Mouse (Mus musculus) effector memory CD4-positive, alpha-beta T cell, adult 7 months (primary cell): ENCODE measurements around the gene Stt3a. TPM values are rescaled to one million over a fixed set of nuclear protein-coding genes. Genes with fewer than 3 reads are reported as not detected.

Experiments used
- polyA plus RNA-seq: library from polyadenylated mRNA; unstranded; fragments of 100-300 nt; shearing (Covaris generic); gene quantifications from one replicate; pipeline ENCODE4 v1.2.1, GENCODE M21; 2017

The Stt3a gene
- 182 TPM for polyA plus RNA-seq

DNA sequence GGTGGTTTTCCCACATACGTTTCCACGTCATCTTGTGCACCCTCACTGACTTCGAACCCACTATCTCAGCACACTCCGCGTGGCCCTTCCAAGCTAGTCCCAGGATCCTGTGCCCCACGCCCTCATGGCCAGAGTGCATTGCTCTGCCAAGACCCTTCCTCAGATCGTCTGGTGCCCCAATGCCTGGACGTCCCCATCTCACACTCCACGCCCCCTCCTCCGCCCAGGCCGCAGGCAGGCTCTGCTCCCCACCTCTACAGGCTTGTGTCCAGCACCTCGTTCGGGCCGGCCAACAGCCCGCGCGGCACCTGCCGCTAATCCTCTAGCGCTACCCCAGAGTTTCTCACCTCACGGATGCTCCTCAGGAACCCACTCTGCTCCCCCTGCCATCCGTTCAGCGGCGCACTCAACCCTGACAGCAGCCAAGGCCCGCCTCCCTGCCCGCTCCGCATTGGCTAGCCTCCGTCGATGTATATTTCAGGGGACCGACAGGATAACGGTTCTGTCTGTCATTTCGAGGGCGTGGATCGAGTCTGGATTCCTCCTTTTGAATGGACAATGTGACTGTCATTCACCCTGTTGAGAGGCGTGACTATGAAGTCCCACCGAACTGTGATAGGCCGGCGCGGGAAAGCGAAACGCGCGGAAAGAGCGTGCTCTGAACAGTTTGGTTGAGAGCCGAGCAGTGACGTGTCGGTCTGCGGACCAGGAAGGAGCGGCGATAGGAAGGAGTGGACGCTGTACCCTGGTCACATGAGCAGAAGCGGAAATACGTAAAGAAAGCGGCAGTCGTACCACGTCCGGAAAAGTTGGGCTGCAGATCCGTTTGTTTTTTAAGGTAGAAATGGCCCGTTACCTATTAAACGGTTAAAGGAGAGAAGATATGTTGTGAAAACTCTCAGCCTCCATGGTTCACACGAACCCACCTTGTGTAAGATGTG lies at the start of gene Stt3a:
Gene Stt3a, minus strand, starts transcription at position 477 of the 941 bp plus-strand sequence.

DNA sequence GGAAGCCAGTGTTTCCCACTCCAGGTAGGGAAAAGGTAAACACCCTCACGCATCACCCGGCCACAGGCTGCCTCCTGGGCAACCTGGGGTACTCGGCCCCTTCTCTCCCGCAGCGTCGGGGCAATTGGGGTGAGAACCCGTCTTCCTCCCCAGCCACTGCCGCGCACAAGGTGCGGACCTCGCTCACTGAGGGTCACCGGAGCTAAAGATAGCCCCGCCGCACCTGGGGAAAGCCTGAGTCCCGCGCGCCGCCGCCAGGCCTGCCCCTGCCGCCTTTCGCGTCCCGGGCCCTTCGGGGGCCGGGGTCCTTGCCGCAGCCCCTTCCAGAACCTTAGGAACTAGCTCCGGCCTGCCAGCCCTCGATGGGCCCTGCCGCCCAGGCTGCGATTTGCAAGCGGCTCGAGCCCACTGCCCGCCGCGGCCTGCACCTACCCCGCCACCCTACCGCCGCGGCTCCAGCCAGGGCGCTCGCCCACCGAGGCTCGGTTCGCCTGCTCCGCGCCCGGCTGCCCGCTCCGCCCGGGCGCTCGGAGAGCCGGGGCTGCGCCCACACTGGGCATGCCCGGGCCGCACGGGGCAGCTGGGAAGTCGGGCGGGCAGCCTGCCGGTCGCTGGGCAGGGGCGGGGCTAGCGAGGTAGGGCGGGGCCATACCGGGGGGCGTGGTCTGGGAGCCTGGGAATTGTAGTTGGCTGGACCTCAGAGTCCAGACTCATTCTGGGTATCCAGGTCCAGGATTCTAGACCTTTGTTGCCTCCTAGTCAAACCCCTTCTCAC lies 29.5 kb upstream of the Stt3a start, which contains the start of gene Ei24:
Gene Ei24, minus strand, starts transcription at position 613 of the 775 bp plus-strand sequence.

DNA sequence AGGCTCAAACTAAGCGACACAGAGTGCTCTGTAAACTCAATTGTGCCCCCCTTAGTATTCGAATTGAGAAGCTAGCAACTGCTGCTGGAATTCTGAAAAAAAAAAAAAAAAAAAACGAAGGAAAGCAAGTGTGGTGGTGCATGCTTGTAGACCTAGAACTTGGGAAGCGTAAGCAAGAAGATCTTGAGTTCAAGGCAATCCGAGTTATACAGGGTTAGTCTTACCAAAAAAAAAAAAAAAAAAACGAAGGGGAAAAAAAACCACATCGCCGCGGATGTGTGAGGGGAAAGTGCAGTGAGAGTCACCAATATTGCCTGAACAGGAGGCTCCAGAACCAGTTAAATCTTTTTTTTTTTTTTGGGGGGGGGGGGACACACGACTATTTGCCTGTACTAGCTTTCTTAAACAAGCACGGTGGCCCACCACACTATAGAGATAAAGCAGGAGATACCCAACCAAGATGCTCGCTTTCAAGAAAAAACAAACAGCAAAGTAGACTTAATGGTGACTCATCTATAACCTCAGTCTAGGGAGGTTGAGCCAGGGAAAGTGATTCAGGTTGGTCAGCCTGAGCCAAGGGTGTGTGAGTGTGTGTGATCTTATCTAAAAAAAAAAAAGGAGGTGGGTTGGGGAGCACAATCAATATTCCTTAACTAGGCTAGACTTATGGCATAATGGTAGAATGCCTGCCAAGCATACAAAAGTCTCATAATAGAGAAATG lies 40.3 kb downstream of the Stt3a start, which contains the start of gene Chek1:
Gene Chek1, minus strand, starts transcription at position 32 of the 722 bp plus-strand sequence.

DNA sequence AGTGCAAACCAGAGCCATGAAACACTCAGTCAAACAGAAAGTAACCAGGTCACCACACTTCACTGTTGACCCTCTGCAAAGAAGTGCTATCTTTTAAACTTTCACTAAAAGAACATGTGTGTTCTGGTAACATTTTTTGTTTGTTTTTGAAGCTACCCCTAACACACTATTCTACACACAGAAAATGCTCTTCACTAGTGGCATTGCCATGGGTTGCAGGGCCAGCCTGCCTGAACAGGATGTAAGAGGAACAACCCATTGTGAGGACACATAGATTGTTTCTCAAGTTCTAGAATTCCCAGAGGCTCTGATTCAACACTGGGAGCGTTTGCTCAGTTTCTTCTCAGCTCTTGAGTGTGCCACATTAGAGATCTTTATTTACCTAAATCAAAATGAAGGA lies 74.6 kb downstream of the Stt3a start, which contains the start of gene Acrv1:
Gene Acrv1, plus strand, starts transcription at position 301 of the 400 bp plus-strand sequence.

Other genes starting within 250 kb of the Stt3a start
- gene Gm5615, start 225.7 kb downstream of the Stt3a start, polyA plus RNA-seq = not detected
- not detected for gene Gm17689, start 185.0 kb downstream of the Stt3a start, polyA plus RNA-seq
- gene A630095E13Rik, start 124.3 kb downstream of the Stt3a start, polyA plus RNA-seq = not detected
- gene Acrv1, start 74.5 kb downstream of the Stt3a start, polyA plus RNA-seq = not detected
- gene Chek1, start 40.6 kb downstream of the Stt3a start, polyA plus RNA-seq = 2.5 TPM
- gene Ei24, start 29.7 kb upstream of the Stt3a start, polyA plus RNA-seq = 58.5 TPM
- not detected for gene Fez1, start 54.2 kb upstream of the Stt3a start, polyA plus RNA-seq